Mouse (Mus musculus) adipocyte (in vitro differentiated cells): ENCODE measurements around the gene Ppp1ca.
A peak's percentile ranks its signal among the peaks of the same experiment; 100 is the strongest.

Experiments used
- DNase-seq: peaks from one replicate; pipeline ENCODE4 v3.0.0-alpha.2; 2016; ENCODE audit warnings: low spot score

The Ppp1ca gene

DNA sequence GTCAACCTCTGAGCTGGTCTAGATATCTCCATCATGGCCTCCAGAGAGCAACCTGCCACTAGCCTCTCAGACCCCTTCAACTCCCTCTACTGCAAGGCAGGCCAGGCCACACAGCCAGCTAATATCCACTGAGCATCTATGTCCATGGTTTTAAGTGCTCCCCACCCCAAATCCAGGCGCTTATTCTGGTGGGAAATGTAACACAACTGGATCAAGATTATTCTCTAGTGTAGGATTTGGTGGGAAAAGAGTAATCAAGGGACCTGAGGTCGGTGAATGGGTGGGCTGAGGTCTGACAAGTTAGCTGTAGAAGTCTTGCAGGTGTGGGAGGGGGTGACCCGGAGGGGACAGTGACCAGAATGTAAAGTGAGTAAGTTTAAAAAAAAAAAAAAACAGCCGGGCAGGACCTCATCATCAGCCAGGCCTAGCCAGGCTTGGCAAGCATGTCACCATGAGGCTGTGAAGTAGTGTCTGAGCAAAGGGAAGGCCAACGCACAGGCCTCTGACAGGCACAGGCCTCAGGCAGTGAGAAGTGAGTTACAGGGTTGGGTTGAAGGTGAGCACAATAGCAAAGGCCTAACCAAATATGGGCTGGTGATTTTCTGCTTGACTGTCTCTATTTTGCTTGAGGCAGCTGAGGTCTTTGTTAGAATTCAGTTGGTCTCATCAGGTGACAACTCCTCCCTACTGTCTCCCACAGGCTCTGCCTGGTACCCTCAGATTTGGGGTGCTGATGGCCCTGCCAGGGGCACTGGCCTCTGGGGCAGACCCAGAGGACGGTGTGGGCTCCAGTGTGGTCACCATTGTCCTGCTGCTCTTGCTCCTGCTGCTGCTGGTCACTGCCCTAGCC lies 36.4 kb upstream of the Ppp1ca start:
- DNase-seq = peak; percentile 57

DNA sequence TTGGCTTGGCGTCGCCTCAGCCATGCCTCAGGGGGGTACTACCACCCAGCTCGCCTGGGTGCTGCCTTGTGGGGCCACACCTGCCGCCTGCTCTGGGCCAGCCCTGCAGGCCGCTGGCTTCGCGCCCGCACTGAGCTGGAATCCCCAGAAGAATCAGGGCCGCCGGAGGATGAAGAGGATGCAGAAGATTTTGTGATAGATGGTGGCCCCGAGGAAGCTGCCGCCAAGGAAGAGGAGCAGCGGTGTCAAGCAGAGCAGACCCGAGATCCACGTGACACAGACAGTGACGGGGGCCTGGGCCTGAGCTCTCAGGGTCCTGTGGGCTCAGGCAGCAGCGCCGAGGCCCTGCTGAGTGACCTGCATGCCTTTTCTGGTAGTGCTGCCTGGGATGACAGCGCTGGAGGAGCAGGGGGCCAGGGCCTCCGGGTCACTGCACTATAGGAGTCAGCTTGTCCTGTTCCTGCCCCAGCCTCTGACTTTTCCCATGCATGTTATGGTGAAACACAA lies 35.7 kb upstream of the Ppp1ca start:
- no peak for DNase-seq

DNA sequence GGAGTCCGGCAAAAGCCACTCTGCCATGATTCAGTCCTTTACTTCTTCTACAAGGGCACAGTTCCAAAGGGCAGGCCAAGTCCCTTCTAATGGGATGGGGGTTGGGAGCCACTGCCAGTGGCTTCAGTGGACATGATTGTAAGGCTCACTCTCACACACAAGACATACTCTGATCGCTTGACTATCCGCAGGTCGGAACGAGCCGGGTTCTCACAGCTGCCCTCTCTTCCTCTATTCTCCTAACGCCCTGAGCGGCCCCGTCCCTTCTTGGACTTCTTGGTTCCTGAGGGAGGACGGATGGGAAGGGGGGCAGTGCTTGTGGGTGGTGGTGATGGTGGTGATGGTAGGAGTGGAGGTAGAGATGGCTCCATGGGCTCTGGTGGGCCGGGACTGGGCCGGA lies 35.1 kb upstream of the Ppp1ca start:
- DNase-seq = no peak

DNA sequence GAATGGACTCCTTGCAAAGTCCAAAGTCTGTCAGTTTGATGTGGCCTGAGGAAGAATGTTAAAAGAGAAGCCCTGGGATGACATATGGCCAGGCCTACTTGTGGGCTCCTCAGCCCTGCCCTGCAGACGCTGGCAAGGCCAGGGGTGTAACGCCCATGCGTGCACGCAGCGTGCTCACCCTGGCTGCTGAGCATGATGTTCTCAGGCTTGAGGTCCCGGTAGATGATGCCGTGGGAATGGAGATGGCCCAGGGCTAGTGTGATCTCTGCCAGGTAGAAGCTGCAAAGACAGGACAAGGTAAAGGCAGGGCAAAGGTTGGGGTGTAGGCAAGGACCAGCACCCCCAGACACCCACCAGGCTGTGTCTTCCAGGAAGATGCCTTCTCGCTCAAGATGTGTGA lies 32.8 kb upstream of the Ppp1ca start:
- DNase-seq = no peak

DNA sequence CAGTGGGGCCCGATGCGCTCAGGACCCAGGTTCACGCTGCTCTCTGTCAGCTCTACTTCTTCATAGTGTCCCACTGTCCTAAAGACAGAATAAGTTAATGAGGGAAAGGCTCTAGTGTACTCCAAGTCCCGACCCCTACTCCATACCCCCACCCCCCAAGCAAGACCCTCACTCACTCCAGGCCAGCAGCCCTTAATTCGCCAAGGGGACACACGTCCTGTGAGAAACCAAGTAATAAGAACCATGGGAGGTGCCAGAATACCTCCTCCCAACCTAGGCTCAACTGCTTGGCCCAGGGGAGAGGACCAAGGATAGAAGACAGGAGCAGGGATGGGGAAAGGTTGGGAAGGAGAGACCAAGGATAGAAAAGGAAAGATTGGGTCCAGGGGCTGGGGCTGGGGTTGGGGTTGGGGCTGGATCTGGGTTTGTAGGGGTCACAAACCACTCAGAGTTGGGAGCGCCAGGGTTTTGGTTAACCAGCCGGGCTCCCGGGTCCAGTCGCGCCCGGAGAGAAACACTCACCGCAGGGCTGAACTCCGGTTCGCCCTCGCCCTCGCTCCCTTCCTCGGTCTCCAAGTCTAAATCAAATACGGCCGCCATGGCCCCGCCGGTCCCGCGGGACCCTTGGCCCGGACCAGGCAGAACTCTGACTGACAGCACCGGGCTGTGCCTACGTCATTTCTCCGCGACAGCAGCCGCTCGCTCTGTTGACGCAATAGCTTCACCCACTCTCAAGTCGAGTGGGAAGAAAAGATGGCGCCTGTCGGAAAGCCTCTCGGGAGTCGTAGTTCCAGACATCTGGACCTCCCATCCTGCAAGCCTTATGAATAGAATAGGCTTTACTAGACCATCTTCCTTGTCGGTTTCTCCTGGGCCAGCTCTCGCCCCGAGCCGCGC lies 29.0 kb upstream of the Ppp1ca start, which contains the start of gene Rps6kb2:
Gene Rps6kb2 (minus strand): TSS at position 709 of the 897 bp plus-strand sequence.
- peak; percentile 98 for DNase-seq

DNA sequence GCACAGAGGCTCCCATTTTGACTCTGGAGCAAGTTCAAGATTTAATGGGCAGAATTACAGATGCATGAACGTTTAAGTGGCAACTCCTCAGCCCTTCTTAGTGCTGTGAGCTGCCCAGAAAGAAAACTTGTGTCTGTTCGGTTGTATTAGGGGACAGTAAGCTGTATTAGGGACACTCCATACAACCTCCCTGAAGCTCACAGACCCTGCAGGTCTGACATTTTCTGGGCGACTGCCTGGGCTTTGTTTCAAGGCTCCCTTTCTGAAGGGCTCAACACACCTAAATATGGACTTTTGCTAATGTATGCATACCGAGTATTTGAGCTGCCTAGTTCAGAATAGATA lies 28.4 kb upstream of the Ppp1ca start:
- no peak for DNase-seq

DNA sequence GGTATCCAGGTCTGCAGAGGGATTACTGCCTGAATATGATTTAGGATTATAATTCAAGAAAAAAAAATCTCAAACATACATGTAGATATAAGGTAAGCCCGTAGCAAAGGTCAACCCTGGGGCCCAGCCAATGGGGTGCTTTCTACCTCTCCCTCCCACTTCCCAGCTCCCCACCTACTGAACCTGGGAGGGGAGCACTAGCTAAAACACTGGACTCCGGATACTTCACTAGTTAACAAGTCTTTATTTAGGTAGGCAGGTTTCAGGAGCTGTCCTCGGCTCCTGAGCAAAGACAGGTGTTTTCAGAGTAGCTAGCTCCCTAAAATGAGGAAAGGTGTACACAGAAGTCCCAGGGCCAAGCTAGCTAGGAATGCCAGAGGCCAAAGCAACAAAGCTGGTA lies 27.8 kb upstream of the Ppp1ca start:
- DNase-seq = no peak

DNA sequence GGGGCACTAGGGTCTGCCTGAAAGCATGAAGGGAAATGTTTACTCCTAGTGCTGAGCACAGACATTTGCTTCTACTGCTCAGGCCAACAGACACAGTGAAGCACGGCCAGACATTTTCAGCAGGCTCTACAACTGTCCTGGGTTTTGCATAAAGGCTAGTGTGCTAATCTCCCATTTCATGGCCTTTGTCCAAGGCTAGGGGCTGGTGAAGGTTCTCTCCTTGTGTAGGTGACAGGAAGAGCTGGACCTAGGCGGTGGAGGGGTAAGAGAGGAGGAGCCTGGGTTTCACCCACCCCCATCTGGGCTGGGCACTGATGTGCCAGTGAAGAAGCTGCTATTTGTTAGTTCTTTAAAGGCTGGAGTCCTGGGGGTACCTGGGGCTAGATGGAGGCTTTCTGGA lies 27.1 kb upstream of the Ppp1ca start:
- DNase-seq = no peak

DNA sequence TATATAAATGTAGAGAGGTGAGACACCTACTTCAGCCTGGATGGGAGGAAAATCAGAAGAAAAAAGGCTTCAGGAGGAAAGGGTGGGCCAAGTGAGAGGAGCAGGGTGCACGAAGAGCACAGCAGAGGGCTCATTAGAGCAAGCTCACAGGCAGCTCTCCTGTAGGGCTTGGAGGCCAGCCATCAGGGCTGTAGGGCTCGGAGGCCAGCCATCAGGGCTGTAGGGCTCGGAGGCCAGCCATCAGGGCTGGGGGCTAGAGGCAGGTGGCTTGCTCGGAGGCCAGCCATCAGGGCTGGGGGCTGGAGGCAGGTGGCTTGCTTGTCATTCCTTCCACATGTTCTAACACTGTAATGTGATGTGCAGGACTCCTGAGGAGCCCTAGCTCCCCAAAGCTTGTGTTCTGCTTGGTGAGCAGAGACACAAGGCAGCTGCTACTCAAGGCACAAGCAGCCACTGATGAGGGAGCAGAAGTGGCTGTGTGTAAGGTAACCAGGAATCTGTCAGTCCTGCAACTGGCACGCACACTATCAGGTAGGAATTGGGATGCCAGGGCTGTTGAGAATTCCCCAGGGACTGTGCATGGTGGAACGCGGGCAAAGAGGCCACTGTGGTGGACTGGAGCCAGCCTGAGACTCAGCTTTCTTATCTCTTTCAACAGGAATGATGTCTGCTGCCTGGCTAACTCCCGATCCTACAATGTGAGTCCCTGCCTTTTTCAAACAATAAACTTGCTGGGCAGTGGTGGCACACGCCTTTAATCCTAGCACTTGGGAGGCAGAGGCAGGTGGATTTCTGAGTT lies 25.0 kb upstream of the Ppp1ca start:
- peak; percentile 55 for DNase-seq

DNA sequence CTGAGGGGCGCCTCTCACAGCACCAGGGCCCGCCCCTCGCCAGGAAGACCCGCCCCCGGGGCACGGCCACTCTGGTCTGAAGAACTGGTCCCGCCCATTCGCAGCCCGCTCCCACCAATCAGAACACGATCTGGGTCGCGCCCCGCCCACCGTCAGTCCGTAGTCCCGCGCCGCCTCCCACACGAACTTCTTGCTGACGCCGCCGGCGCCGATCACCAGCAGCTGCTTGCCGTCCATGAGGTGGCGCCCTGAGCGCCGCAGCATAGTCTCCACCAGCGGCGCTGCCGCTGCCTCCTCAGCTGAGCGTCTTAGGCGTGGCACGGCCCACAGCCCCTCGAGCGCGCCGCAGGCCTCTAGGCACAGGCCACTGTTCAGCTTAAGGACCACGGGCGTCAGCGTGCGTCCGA lies 22.5 kb upstream of the Ppp1ca start:
- DNase-seq = peak; percentile 98

DNA sequence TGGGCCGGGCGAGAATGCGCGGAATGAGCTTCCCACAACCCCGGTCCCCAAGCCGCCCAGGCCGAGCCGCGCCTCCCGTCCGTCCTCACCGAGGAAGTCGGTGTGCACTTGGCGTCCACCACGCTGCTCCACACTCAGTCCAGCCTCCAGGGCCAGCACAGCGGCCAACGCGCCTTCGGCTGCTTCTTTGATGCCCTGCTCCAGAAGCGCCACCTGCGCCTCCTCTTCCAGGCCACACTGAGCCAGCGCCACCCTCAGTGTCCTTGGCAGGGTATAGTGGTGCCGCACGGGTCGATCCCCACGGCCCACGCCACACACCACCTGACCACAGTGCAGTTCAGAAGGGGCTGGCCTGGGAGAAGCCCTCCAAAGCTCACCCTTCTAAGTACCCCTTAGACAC lies 22.1 kb upstream of the Ppp1ca start:
- no peak for DNase-seq

DNA sequence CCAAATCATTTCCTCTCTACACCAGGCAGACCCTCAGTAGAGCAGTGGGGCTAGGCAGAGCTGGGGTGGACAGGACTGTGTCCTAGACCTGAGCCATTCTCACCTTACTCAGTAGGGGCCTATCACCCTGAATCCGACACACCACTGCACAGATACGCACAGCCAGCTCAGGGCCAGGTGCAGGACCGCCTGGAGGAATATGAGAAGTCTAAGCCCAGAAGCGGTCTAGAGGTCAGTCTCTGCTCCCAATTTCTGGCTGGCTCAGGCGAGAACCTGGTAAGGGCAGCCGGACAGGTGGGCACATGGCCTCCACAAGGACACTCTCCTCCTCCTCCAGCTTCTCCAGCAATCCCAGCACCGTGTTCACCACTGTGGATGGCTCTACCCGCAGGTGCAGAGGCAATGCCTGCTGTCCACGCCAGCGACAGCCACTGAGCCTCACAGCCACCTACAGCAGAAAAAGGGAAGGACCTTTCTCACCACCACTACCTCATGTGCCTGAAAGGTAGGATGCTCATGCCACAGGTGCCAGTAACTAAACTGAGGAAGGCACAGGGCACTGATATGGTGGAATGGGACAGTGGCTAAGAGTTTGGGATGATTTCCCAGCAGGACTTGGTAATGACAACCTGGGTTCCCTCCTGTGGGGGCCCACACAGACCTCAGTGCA lies 21.0 kb upstream of the Ppp1ca start:
- no peak for DNase-seq

DNA sequence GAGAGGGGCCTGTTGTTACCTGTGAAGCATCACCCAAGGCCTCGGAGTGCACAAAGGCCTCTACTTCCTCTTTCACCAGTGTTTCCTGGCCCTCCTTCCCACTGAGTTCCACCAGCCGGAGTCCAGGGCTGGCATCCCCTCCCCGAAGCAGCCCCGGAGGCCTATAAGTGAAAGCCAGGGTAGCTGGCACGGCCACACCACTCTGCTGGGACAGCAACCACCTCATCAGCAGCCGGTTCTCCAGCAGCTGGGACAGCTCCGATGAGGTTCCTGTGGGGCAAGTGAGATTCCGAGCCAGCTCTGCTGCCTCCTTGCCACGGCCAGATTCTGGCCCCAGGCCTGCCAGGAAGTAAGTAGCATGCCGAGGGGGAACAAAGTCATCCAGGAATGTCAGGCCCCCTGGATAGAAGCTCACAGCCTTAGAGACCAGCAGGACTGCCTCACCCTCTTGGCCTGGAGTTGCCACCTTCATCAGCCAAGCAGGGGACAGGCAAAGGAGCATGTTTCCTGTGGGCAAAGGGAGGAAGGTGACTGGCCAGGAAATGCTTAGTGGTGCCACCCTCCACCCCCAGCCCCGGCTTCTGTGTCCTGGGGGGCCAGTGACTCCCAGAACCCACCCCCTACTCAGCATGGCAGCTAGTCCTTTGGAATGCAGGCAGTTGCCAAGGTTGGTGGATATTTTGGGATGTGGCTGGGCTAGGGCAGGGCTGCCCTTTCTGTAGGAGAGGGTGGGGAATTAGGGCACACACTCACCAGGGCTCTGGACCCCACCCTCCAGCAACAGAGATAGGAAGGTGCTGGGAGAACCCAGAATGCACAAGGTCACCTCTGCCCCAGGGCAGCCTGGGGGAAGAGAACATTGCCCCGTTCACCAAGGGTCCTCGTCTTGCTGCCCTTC lies 20.2 kb upstream of the Ppp1ca start:
- no peak for DNase-seq

DNA sequence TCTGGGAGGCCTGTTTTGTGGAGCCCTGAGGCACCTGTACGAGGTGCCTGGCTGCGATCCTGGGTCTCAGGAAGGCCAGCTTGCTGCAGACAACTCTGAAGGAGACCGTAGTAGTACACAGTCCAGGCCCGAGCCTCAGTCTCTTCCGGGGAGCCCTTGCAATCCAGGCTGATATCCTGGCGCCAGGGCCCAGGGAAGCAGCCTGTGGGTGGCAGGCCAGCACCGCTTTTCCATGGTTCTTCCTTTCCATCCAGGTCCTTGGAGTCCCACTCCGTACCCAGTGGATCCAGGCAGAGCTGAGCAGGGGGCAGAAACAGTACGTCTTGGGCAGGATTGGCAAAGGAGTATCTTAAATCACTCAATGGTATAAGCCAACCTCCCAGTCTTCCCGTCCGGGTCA lies 18.9 kb upstream of the Ppp1ca start:
- DNase-seq = no peak

DNA sequence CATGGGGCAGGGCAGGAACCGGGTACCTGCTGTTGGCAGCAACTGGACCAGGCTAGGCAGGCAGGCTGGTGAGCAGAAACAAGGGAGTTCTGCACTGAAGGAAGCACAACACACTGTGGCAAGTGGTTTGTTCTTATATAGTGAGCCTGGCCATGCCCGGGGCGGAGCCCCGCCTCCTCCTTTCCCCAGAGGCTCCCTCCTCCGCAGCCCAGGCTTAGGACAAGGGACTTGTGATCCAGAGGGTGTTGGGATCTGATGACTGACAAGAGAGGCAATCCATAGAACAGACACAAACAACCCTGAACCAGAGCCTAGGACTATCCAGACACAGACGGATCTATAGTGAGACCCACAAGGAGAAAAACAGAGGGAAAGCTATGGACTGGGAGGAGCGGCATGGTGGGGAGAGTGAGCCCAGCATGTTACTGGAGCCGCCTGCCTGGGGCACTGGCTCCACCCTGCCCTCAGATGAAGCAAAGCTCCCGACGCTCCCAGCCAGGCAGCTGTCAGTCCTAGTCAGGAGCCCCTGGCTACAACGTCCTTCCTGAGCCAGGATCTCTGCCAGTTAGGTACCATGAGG lies 16.4 kb upstream of the Ppp1ca start, which contains the start of gene Carns1:
Gene Carns1 (minus strand): TSS at position 112 of the 580 bp plus-strand sequence.
- no peak for DNase-seq

DNA sequence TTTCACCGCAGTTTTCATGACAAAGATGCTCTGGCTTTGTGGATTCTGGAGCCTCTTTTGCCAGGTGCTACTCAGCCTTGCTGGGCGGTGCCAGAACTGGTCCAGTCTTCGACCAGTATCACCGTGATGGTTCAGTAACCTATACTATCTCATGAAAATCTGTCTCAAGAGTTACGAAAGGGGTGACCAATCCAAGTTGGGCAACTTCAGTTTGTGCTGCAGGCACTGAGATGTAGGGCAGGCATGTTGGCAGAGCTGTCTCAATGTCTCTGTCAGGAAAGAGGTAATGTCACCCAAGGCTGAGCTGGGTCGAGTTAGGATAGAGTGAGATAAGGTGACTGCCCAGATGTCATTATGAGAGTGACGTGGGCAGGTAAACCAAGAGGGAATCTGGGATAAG lies 11.5 kb upstream of the Ppp1ca start:
- no peak for DNase-seq

DNA sequence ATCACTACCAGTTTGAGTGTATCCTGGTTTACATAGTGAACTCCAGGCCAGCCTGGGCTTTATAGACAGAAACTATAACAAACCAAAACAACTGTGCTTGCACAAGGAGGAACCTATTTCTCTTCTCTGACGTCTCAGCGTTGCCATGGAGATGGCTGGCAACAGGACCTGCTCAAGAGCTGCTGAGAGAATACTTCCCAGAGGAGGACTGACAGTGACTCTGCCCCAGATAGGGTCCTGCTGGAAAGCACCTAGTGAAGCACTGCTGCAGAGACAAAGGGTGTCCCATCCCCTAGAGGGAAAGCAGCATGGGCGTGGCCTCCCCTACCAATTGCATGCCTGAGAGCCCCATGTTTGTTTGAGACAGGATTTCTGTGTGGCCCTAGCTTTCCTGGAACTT lies 10.0 kb upstream of the Ppp1ca start:
- DNase-seq = peak; percentile 51

DNA sequence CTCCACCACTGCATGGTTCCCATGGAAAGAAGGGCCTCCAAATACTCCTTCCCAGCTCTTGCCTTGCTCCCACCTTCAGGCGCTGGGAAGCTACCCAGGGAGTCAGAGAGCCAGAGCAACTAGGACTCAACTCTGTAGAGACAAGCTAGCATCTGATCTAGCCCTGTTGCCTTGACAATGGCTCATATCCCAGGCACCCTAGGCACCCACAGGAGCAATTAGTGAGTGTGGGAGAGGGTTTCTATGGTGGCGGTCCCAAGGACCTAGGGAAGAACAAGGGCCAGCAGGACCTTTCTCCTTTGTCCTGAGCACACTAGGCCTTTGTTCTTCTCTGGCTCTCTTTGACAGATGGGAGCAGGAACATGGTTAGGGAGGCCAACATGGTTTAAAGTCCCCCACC lies 8.2 kb upstream of the Ppp1ca start:
- no peak for DNase-seq

DNA sequence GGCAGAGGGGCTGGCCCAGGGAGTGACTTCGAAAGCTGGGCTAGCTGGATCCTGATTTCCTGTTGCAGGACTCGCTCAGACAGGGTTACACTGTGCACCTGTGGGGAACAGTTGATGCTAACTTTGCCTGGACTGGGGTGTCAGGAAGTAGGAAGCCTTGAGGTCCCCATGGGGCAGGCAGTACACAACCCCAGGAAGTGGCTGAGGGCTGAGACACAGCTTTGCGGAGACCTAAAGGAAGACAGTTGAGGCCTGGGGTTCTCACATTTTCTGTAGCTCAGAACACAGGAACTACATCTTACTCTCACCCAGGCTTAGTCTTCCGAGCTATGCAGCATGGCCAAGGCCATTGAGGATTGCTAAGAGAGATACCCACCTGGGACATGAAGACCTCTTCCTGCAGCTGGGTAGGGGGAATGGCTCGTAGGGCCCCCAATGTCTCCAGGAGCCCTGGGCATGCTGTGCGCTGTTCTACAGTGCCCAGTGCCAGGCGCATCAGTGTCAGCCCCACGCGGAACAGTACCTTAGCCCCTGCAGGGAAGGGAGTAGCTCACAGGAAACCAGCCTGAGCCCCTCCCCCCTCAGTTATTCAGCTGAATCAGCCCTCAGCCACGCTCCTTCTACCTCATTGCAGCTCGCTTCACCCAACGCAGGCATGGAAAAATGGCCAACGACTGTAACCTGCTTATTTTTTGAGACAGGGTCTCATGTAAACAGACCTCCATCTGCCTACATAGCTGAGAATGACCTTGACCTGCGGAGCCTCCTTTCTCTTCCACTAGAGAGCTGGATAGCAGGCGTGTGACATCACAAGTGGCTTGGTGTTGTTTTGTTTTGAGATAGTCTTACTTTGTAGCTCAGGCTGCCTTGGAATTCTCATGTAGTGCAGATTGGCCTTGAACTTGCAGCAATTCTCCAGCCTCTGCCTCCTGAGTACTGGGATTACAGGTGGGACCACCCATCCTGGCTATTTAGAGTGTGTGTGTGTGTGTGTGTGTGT lies 6.6 kb upstream of the Ppp1ca start:
- no peak for DNase-seq
